Mouse (Mus musculus): ENCODE measurements around the gene Gnptab. TPM values are rescaled to one million over a fixed set of nuclear protein-coding genes. Genes with fewer than 3 reads are reported as not detected.

The Gnptab gene
- polyA plus RNA-seq, 1 experiment from 2014 or later: 6.7 TPM

- H3K27me3 ChIP-seq (ENCODE audit: low read depth, poor library complexity, severe bottlenecking): no peaks in the 10 kb centered on the region
- no peaks in the 10 kb centered on the region for H3K9me3 ChIP-seq (replicated peaks)
- H3K4me3 ChIP-seq: no peak overlapping the region
- H3K27ac ChIP-seq (replicated peaks): no peak overlapping the region
- H3K36me3 ChIP-seq: peaks cover 14% of the 10 kb centered on the region
- DNase-seq (ENCODE audit: low spot score): no peak
- WGBS: 92% methylated on average over 6 of the region's 6 CpGs
- H3K4me1 ChIP-seq: no peaks in the 10 kb centered on the region
Observed at GRCm38 (mm10) chr10:88398668-88399243, 19.8 kb downstream of the Gnptab start.

GRCm38 (mm10) chr10:88399271-88399670, 20.3 kb downstream of the Gnptab start:
- WGBS: 89% methylated on average over 5 of the region's 5 CpGs
- Histone ChIP-seq H3K27me3 (ENCODE audit: low read depth, poor library complexity, severe bottlenecking) (no peaks in the 10 kb centered on the region), H3K9me3 (replicated peaks) (no peaks in the 10 kb centered on the region), H3K36me3 (peaks cover 14% of the 10 kb centered on the region), H3K27ac (replicated peaks) (no peak overlapping the region), H3K4me1 (no peaks in the 10 kb centered on the region), H3K4me3 (no peak overlapping the region)
- no peak for DNase-seq (ENCODE audit: low spot score)

- H3K27me3 ChIP-seq (ENCODE audit: low read depth, poor library complexity, severe bottlenecking): no peaks in the 10 kb centered on the region
- 89% methylated on average over 4 of the region's 4 CpGs for WGBS
- H3K36me3 ChIP-seq: peaks cover 14% of the 10 kb centered on the region
- H3K4me1 ChIP-seq: no peaks in the 10 kb centered on the region
- DNase-seq (ENCODE audit: low spot score): no peak
- H3K27ac ChIP-seq (replicated peaks): no peak overlapping the region
- H3K9me3 ChIP-seq (replicated peaks): no peaks in the 10 kb centered on the region
- H3K4me3 ChIP-seq: no peak overlapping the region
Observed at GRCm38 (mm10) chr10:88403021-88403420, 24.1 kb downstream of the Gnptab start.

- Histone ChIP-seq H3K4me1 (no peaks in the 10 kb centered on the region), H3K27me3 (ENCODE audit: low read depth, poor library complexity, severe bottlenecking) (no peaks in the 10 kb centered on the region), H3K36me3 (peaks cover 14% of the 10 kb centered on the region), H3K4me3 (no peak overlapping the region), H3K27ac (replicated peaks) (no peak overlapping the region), H3K9me3 (replicated peaks) (no peaks in the 10 kb centered on the region)
- no peak for DNase-seq (ENCODE audit: low spot score)
- WGBS: 89% methylated on average over 6 of the region's 6 CpGs
Observed at GRCm38 (mm10) chr10:88404220-88404619, 25.3 kb downstream of the Gnptab start.

GRCm38 (mm10) chr10:88405812-88406211, 26.9 kb downstream of the Gnptab start:
- no peaks in the 10 kb centered on the region for H3K9me3 ChIP-seq (replicated peaks)
- H3K36me3 ChIP-seq: peaks cover 14% of the 10 kb centered on the region
- H3K4me1 ChIP-seq: no peaks in the 10 kb centered on the region
- no peak for DNase-seq (ENCODE audit: low spot score)
- H3K27ac ChIP-seq (replicated peaks): no peak overlapping the region
- WGBS: 89% methylated on average over 7 of the region's 7 CpGs
- no peaks in the 10 kb centered on the region for H3K27me3 ChIP-seq (ENCODE audit: low read depth, poor library complexity, severe bottlenecking)
- no peak overlapping the region for H3K4me3 ChIP-seq

- Histone ChIP-seq H3K4me1 (no peaks in the 10 kb centered on the region), H3K9me3 (replicated peaks) (no peaks in the 10 kb centered on the region), H3K27me3 (ENCODE audit: low read depth, poor library complexity, severe bottlenecking) (no peaks in the 10 kb centered on the region), H3K36me3 (no peaks in the 10 kb centered on the region), H3K27ac (replicated peaks) (no peak overlapping the region), H3K4me3 (no peak overlapping the region)
- no peak for DNase-seq (ENCODE audit: low spot score)
- 93% methylated on average over 12 of the region's 12 CpGs for WGBS
Observed at GRCm38 (mm10) chr10:88407875-88408631, 29.1 kb downstream of the Gnptab start.

GRCm38 (mm10) chr10:88409751-88410150, 30.8 kb downstream of the Gnptab start:
- H3K4me3 ChIP-seq: no peak overlapping the region
- WGBS: 74% methylated on average over 2 of the region's 2 CpGs
- no peaks in the 10 kb centered on the region for H3K9me3 ChIP-seq (replicated peaks)

GRCm38 (mm10) chr10:88412290-88412995, 33.5 kb downstream of the Gnptab start:
- no peak for DNase-seq (ENCODE audit: low spot score)
- Histone ChIP-seq H3K27ac (replicated peaks) (no peak overlapping the region), H3K9me3 (replicated peaks) (no peaks in the 10 kb centered on the region), H3K4me3 (no peak overlapping the region), H3K4me1 (no peaks in the 10 kb centered on the region), H3K36me3 (0 out of 2 replicates have a peak, but pooled peaks cover 4% of the 10 kb centered on the region), H3K27me3 (ENCODE audit: low read depth, poor library complexity, severe bottlenecking) (no peaks in the 10 kb centered on the region)
- 87% methylated on average over 17 of the region's 17 CpGs for WGBS

More at GRCm38 (mm10) chr10:88409751-88410150, 30.8 kb downstream of the Gnptab start:
- no peak for DNase-seq (ENCODE audit: low spot score)
- Histone ChIP-seq H3K4me1 (no peaks in the 10 kb centered on the region), H3K36me3 (no peaks in the 10 kb centered on the region), H3K27ac (replicated peaks) (no peak overlapping the region), H3K27me3 (ENCODE audit: low read depth, poor library complexity, severe bottlenecking) (no peaks in the 10 kb centered on the region)

- no peaks in the 10 kb centered on the region for H3K4me1 ChIP-seq
- 91% methylated on average over 5 of the region's 5 CpGs for WGBS
- H3K4me3 ChIP-seq: no peak overlapping the region
- no peak overlapping the region for H3K27ac ChIP-seq (replicated peaks)
- H3K27me3 ChIP-seq (ENCODE audit: low read depth, poor library complexity, severe bottlenecking): no peaks in the 10 kb centered on the region
- no peak for DNase-seq (ENCODE audit: low spot score)
- no peaks in the 10 kb centered on the region for H3K9me3 ChIP-seq (replicated peaks)
- peaks cover 14% of the 10 kb centered on the region for H3K36me3 ChIP-seq
Observed at GRCm38 (mm10) chr10:88417686-88418085, 38.8 kb downstream of the Gnptab start.

GRCm38 (mm10) chr10:88420141-88420541, 41.2 kb downstream of the Gnptab start:
- DNase-seq (ENCODE audit: low spot score): no peak
- H3K27ac ChIP-seq (replicated peaks): no peak overlapping the region
- H3K9me3 ChIP-seq (replicated peaks): no peaks in the 10 kb centered on the region
- H3K27me3 ChIP-seq (ENCODE audit: low read depth, poor library complexity, severe bottlenecking): no peaks in the 10 kb centered on the region
- H3K4me3 ChIP-seq: no peak overlapping the region
- 87% methylated on average over 11 of the region's 11 CpGs for WGBS
- H3K4me1 ChIP-seq: no peaks in the 10 kb centered on the region
- H3K36me3 ChIP-seq: peaks cover 14% of the 10 kb centered on the region

GRCm38 (mm10) chr10:88420655-88421435, 41.9 kb downstream of the Gnptab start:
- no peak overlapping the region for H3K27ac ChIP-seq (replicated peaks)
- no peak for DNase-seq (ENCODE audit: low spot score)
- H3K4me1 ChIP-seq: no peaks in the 10 kb centered on the region
- no peaks in the 10 kb centered on the region for H3K9me3 ChIP-seq (replicated peaks)
- H3K27me3 ChIP-seq (ENCODE audit: low read depth, poor library complexity, severe bottlenecking): no peaks in the 10 kb centered on the region
- 94% methylated on average over 19 of the region's 19 CpGs for WGBS
- H3K4me3 ChIP-seq: no peak overlapping the region
- H3K36me3 ChIP-seq: peaks cover 10% of the 10 kb centered on the region

- DNase-seq (ENCODE audit: low spot score): no peak
Observed at GRCm38 (mm10) chr10:88426158-88426816, 47.4 kb downstream of the Gnptab start.

More at GRCm38 (mm10) chr10:88426158-88426816, 47.4 kb downstream of the Gnptab start:
- Histone ChIP-seq H3K9me3 (replicated peaks) (no peaks in the 10 kb centered on the region), H3K36me3 (peaks cover 20% of the 10 kb centered on the region), H3K27ac (replicated peaks) (no peak overlapping the region), H3K4me1 (no peaks in the 10 kb centered on the region), H3K27me3 (ENCODE audit: low read depth, poor library complexity, severe bottlenecking) (no peaks in the 10 kb centered on the region), H3K4me3 (no peak overlapping the region)
- 90% methylated on average over 2 of the region's 2 CpGs for WGBS
